Mouse (Mus musculus) left cerebral cortex, postnatal 10 days (tissue): ENCODE results near the gene Rprd2. TPM values are rescaled to one million over a fixed set of nuclear protein-coding genes. Genes with fewer than 3 reads are reported as not detected.

Experiments used
- DNase-seq, 2 experiments: peaks; one replicate each; pipeline ENCODE4 v3.0.0; 2021 to 2022; ENCODE audit warnings: low spot score in 2 of 2, mixed read lengths in 1 of 2; ENCODE audit errors: extremely low spot score in 1 of 2
- intact Hi-C: fragments of 180-260 bp; cut with DNase I; formaldehyde crosslinking; loops from one replicate; pipeline ENCODE4 v1.15.1; 2025
- microRNA-seq: library from miRNA; unstranded; fragments of <30 nt; microRNA quantifications from one replicate; pipeline ENCODE4 v1.2.0, GENCODE M21; 2022
- total RNA-seq, 2 experiments: library from RNA; stranded (reverse); gene quantifications; 2 replicates each; pipeline ENCODE4 v1.2.3; 2021

Rprd2 gene
- total RNA-seq, 2 experiments from 2014 or later: 56.3 to 62.3 TPM

DNA sequence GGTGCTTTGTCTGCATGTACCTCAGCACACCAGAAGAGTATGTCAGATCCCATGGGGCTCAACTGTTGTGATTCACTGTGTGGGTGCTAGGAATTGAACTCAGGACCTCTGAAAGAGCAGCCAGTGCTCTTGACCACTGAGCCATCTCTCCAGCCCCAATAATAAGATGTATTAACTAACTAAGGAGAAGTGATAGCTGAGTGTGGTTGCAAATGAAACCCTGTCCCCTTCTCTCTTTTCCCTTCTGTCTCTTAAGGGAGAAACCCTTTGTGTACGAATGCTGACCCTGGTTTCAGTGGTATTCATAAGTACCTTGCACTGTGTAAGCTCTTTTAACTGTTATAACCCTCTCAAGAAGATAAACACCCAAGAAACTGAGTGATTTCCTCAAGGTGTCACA, 102.6 kb downstream of the Rprd2 start:
- no peak for DNase-seq
- intact Hi-C loops: no loop called here

Small RNAs within 50 kb of the gene (microRNA-seq; reads per million reads assigned to microRNA genes)
- gene Mir7014: 1.7 reads per million

Other genes with a start within 250 kb of the Rprd2 start
- 10 to 100 TPM; 16.3 to 19.5 TPM for gene Golph3l, start 229.9 kb downstream of the Rprd2 start, total RNA-seq
- 100 to 1,000 TPM; 231 to 238 TPM for gene Ensa, start 193.9 kb downstream of the Rprd2 start, total RNA-seq
- 10 to 100 TPM; 62.2 to 63.0 TPM for gene Mcl1, start 160.1 kb downstream of the Rprd2 start, total RNA-seq
- gene Adamtsl4, start 130.9 kb downstream of the Rprd2 start, total RNA-seq: 1 to 10 TPM in 1 of 2 experiments, under 1 TPM in 1; 0.73 to 1.3 TPM
- gene Ecm1, start 79.3 kb downstream of the Rprd2 start, total RNA-seq: 10 to 100 TPM in 1 of 2 experiments, 1 to 10 TPM in 1; 6.6 to 12.9 TPM
- gene Tars2, start 58.7 kb downstream of the Rprd2 start, total RNA-seq: 10 to 100 TPM; 38.0 to 38.7 TPM
- gene Prpf3, start 37.0 kb upstream of the Rprd2 start, total RNA-seq: 10 to 100 TPM; 24.4 to 27.8 TPM
- 100 to 1,000 TPM; 120 to 127 TPM for gene Mrps21, start 52.7 kb upstream of the Rprd2 start, total RNA-seq
- 10 to 100 TPM in 1 of 2 experiments, 1 to 10 TPM in 1; 9.4 to 11.4 TPM for gene Ciart, start 63.4 kb upstream of the Rprd2 start, total RNA-seq
- gene BC028528, start 73.1 kb upstream of the Rprd2 start, total RNA-seq: 1 to 10 TPM; 8.1 to 9.1 TPM
- gene Aph1a, start 75.1 kb upstream of the Rprd2 start, total RNA-seq: 10 to 100 TPM; 88.4 to 92.6 TPM
- 1 to 10 TPM; 1.7 to 3.2 TPM for gene Car14, start 85.8 kb upstream of the Rprd2 start, total RNA-seq
- gene Anp32e, start 110.4 kb upstream of the Rprd2 start, total RNA-seq: 100 to 1,000 TPM; 104 to 106 TPM
- gene Plekho1, start 177.1 kb upstream of the Rprd2 start, total RNA-seq: 10 to 100 TPM; 56.2 to 56.3 TPM
- 10 to 100 TPM; 41.2 to 46.4 TPM for gene Vps45, start 239.6 kb upstream of the Rprd2 start, total RNA-seq